Mouse (Mus musculus) bone marrow macrophage, adult 2 months (primary cell): ENCODE results near the gene Washc4. TPM values are rescaled to one million over a fixed set of nuclear protein-coding genes. Genes with fewer than 3 reads are reported as not detected.

ENCODE experiments used
- H3K27ac ChIP-seq: 2 replicates; pipeline ENCODE4 v1.5.1; 2012; ENCODE audit warnings: low read depth, low read length; ENCODE audit not compliant: insufficient read depth
- H3K4me1 ChIP-seq: 2 replicates; pipeline ENCODE4 v1.6.1; 2012; ENCODE audit warnings: low read length; ENCODE audit not compliant: control insufficient read depth, insufficient read depth
- H3K4me3 ChIP-seq: 2 replicates; pipeline ENCODE4 v1.5.1; 2012; ENCODE audit warnings: mild to moderate bottlenecking, low read length, moderate library complexity; ENCODE audit not compliant: insufficient read depth
- CTCF ChIP-seq: IDR thresholded peaks from 2 replicates; pipeline ENCODE4 v1.5.1; 2012; ENCODE audit warnings: low read depth, mild to moderate bottlenecking, low read length, moderate library complexity
- POLR2A ChIP-seq: IDR thresholded peaks from 2 replicates; pipeline ENCODE4 v1.6.1; 2012; ENCODE audit warnings: mild to moderate bottlenecking, low read depth, low read length, borderline replicate concordance
- polyA plus RNA-seq: library from polyadenylated mRNA; stranded (reverse); fragments of >200 nt; gene quantifications from 2 replicates; pipeline ENCODE4 v1.2.4, GENCODE M21; 2012; ENCODE audit not compliant: missing spikeins, insufficient read depth, insufficient read length

The Washc4 gene
- polyA plus RNA-seq, 1 experiment: 68.2 TPM

- Histone ChIP-seq H3K4me1 (no peaks in the 10 kb centered on the region), H3K4me3 (no peak overlapping the region), H3K27ac (no peak overlapping the region)
- TF ChIP-seq POLR2A (no peak), CTCF (no peak)
These were observed 75.4 kb downstream of the Washc4 start for GRCm38 (mm10) chr10:83618819-83619440.

GRCm38 (mm10) chr10:83620350-83621055, 77.0 kb downstream of the Washc4 start:
- no peaks in the 10 kb centered on the region for H3K4me1 ChIP-seq
- no peak for TF ChIP-seq POLR2A
- no peak for TF ChIP-seq CTCF
- no peak overlapping the region for H3K4me3 ChIP-seq
- H3K27ac ChIP-seq: no peak overlapping the region

GRCm38 (mm10) chr10:83624065-83624464, 80.5 kb downstream of the Washc4 start:
- no peak for TF ChIP-seq CTCF
- no peak for TF ChIP-seq POLR2A
- H3K4me1 ChIP-seq: no peaks in the 10 kb centered on the region
- H3K4me3 ChIP-seq: no peak overlapping the region
- no peak overlapping the region for H3K27ac ChIP-seq

DNA sequence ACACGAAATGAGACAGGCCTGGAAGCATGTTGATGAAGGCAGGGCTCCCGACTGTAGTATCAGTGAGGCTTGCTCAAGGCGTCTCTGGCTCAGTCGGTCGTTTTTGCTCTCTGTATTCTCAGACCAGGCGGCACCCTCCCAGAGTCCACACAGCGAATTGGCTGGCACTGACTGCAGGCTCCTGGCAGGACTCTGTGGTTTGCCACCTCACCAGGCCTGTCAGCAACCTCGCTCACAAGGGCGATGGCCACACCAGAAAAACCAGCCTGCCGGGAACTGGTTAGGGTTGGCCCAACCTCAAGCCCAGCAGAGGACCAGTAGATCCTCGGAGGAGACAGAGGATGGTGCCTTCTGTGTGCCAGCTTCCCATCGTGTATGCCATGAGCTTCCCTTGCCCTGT, 81.3 kb downstream of the Washc4 start:
- no peak for TF ChIP-seq CTCF
- TF ChIP-seq POLR2A: no peak
- Histone ChIP-seq H3K4me1 (no peaks in the 10 kb centered on the region), H3K4me3 (no peak overlapping the region), H3K27ac (no peak overlapping the region)

DNA sequence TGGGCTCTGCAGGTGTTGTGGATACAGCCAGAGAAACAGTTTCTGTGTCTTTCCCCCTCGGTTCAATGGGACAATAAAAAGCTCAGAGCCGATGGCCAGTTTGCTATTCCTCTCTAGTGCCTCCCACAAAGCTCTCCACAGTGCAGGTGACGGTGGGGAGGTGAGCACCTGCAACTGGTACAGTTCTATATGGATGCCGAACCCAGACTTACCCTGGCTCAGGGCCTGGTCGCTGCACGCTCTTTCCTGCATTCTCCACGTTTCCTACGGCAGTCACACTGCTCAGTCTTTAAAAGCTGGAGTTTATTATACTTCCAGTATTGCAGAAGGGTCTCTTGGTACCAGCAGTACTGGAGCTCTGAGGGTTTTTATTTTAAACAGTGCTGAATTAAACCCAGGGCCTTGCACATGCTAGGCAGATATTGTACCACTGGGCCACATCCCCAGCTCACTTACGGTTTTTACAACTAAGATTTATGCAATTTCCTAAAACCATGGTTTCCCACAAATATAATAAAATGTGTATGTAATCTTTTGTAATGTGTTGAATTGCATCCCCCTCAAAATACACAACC, 83.6 kb downstream of the Washc4 start:
- Histone ChIP-seq H3K4me3 (no peak overlapping the region), H3K4me1 (no peaks in the 10 kb centered on the region), H3K27ac (no peak overlapping the region)
- TF ChIP-seq CTCF (no peak), POLR2A (no peak)

- TF ChIP-seq CTCF (no peak), POLR2A (no peak)
- Histone ChIP-seq H3K4me1 (no peaks in the 10 kb centered on the region), H3K27ac (no peak overlapping the region), H3K4me3 (no peak overlapping the region)
These were observed 84.7 kb downstream of the Washc4 start for GRCm38 (mm10) chr10:83628241-83628640.

DNA sequence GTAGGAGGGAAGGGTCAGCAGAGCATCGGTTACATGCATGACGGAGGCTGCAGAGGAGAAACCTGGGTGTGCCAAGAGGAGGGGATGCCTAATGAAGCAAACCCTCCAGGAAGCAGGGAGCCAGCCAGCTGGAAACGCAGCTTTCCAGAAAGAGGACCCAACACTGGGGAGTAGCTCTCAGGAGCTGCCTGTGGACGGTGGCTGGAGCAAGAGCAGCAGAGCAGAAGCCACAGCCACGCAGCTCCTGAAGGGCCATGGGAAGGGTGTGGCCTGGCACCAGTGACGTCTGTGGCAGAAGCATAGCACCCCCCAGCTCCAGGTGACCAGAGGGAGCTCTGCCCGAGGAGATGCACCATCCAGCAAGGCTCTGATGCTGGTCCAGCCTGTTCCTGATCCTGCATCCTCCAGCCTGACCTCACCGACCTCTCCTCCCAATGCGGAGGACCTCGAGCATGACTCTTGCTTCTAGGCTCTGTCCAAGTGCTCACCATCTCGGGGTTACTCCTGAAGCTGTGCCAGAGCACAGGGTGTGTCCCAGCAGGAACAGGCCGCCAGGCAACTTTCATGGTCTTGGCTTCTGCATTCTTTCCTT, 85.7 kb downstream of the Washc4 start:
- no peak overlapping the region for H3K4me3 ChIP-seq
- no peak overlapping the region for H3K27ac ChIP-seq
- TF ChIP-seq POLR2A (no peak), CTCF (no peak)
- peaks cover 2% of the 10 kb centered on the region for H3K4me1 ChIP-seq

DNA sequence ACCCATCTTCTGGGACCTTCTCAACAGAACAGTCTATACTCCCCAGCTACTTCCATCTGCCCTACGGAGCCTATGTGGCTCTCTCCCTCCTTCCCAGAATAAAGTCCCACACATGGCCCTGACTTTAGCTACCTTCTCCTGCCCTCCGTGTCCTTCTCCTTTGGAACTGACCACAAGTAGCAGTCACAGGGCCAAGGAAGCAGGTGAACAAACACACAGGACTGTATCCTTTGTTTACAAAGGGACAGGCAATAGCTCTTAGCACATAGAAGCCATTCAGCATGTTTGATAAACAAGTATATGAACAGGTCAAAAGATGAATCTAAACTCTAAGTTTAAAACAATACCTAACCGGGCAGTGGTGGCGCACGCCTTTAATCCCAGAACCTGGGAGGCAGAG, 86.3 kb downstream of the Washc4 start:
- H3K27ac ChIP-seq: no peak overlapping the region
- H3K4me1 ChIP-seq: peaks cover 6% of the 10 kb centered on the region
- TF ChIP-seq POLR2A (no peak), CTCF (no peak)
- no peak overlapping the region for H3K4me3 ChIP-seq

- no peak overlapping the region for H3K4me3 ChIP-seq
- H3K4me1 ChIP-seq: peaks cover 16% of the 10 kb centered on the region
- no peak for TF ChIP-seq POLR2A
- TF ChIP-seq CTCF: no peak
- no peak overlapping the region for H3K27ac ChIP-seq
These were observed 87.3 kb downstream of the Washc4 start for GRCm38 (mm10) chr10:83630899-83631298.

GRCm38 (mm10) chr10:83631775-83632174, 88.2 kb downstream of the Washc4 start:
- H3K4me3 ChIP-seq: no peak overlapping the region
- no peak for TF ChIP-seq CTCF
- no peak for TF ChIP-seq POLR2A
- H3K4me1 ChIP-seq: peaks cover 21% of the 10 kb centered on the region
- H3K27ac ChIP-seq: no peak overlapping the region
